Mouse (Mus musculus): ENCODE data around the gene Neb.

DNA sequence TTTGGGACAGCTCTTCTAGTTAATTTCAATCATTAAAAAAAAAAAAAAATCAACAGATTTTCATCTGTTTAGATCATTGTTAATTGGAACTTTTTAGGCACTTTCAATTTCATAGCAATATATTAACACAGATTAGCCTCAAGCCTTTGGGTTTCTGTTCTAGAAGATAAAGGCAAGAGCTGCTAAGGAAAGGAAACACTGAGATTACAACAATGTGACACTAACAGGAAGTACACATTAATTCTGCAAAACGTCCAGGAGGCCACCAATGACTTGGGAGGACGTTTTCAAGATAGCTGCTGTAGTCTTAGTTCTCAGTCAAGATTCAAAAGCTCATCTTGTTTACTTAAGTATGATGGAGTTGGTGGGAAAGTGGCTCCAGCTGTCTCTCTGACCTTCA is 44.7 kb downstream of the Neb start:
- TF ChIP-seq POLR2A (IDR thresholded peaks at IDR 0.05; ENCODE audit: insufficient read depth, low read depth, low read length) (no peak), CTCF (IDR thresholded peaks at IDR 0.05; ENCODE audit: insufficient read depth, low read depth, low read length) (no peak)
